Mouse (Mus musculus) megakaryocyte progenitor cell, adult 5-6 weeks (primary cell): ENCODE results near the gene Il17re. TPM values are rescaled to one million over a fixed set of nuclear protein-coding genes. Genes with fewer than 3 reads are reported as not detected.

ENCODE experiments used
- total RNA-seq, 2 experiments: library from RNA; stranded (forward) in 1 of 2; stranded (reverse) in 1 of 2; fragments of 157-497, 149-512 nt in 1 of 2; fragments of 200-1000 nt in 1 of 2; gene quantifications; 2 replicates each; pipeline versions ENCODE4 v1.2.3 to v1.2.4; 2015 to 2017

Gene Il17re
- total RNA-seq, 2 experiments from 2014 or later = 0.21 to 1.2 TPM

Other genes starting within 250 kb of the Il17re start
- 22.7 and 24.3 TPM in 2 replicates for gene Mtmr14, start 220.6 kb upstream of the Il17re start, total RNA-seq (2015)
- gene Mtmr14, start 220.6 kb upstream of the Il17re start, total RNA-seq (2017) = 39.7 and 55.8 TPM in 2 replicates
- gene Cpne9, start 176.2 kb upstream of the Il17re start, total RNA-seq (2015) = 0.49 TPM in 1 of 2 replicates, not detected in the other
- not detected in 2 replicates for gene Cpne9, start 176.2 kb upstream of the Il17re start, total RNA-seq (2017)
- gene Brpf1, start 151.3 kb upstream of the Il17re start, total RNA-seq (2015) = 33.9 and 34.7 TPM in 2 replicates
- 36.6 and 39.0 TPM in 2 replicates for gene Brpf1, start 151.3 kb upstream of the Il17re start, total RNA-seq (2017)
- 12.7 and 13.4 TPM in 2 replicates for gene Ogg1, start 131.5 kb upstream of the Il17re start, total RNA-seq (2015)
- 4.1 and 9.7 TPM in 2 replicates for gene Ogg1, start 131.5 kb upstream of the Il17re start, total RNA-seq (2017)
- gene Camk1, start 114.5 kb upstream of the Il17re start, total RNA-seq (2015) = 10.2 and 15.2 TPM in 2 replicates
- gene Camk1, start 114.5 kb upstream of the Il17re start, total RNA-seq (2017) = 16.6 and 24.3 TPM in 2 replicates
- gene Tada3, start 80.6 kb upstream of the Il17re start, total RNA-seq (2015) = 23.0 and 24.5 TPM in 2 replicates
- gene Tada3, start 80.6 kb upstream of the Il17re start, total RNA-seq (2017) = 11.9 and 13.9 TPM in 2 replicates
- gene Arpc4, start 80.4 kb upstream of the Il17re start, total RNA-seq (2015) = 171 and 208 TPM in 2 replicates
- gene Arpc4, start 80.4 kb upstream of the Il17re start, total RNA-seq (2017) = 306 and 331 TPM in 2 replicates
- gene Ttll3, start 69.2 kb upstream of the Il17re start, total RNA-seq (2015) = 2.5 and 4.3 TPM in 2 replicates
- gene Ttll3, start 69.2 kb upstream of the Il17re start, total RNA-seq (2017) = 2.0 and 2.9 TPM in 2 replicates
- 3.5 and 5.7 TPM in 2 replicates for gene Rpusd3, start 39.1 kb upstream of the Il17re start, total RNA-seq (2015)
- gene Rpusd3, start 39.1 kb upstream of the Il17re start, total RNA-seq (2017) = 9.2 and 11.8 TPM in 2 replicates
- gene Cidec, start 22.7 kb upstream of the Il17re start, total RNA-seq (2015) = not detected in 2 replicates
- not detected in 2 replicates for gene Cidec, start 22.7 kb upstream of the Il17re start, total RNA-seq (2017)
- gene Jagn1, start 15.9 kb upstream of the Il17re start, total RNA-seq (2015) = 76.3 and 85.0 TPM in 2 replicates
- 21.7 and 28.0 TPM in 2 replicates for gene Jagn1, start 15.9 kb upstream of the Il17re start, total RNA-seq (2017)
- not detected in 2 replicates for gene Il17rc, start 12.9 kb downstream of the Il17re start, total RNA-seq (2015)
- not detected in 2 replicates for gene Il17rc, start 12.9 kb downstream of the Il17re start, total RNA-seq (2017)
- gene Creld1, start 24.8 kb downstream of the Il17re start, total RNA-seq (2015) = 5.9 and 6.1 TPM in 2 replicates
- 4.7 and 6.6 TPM in 2 replicates for gene Creld1, start 24.8 kb downstream of the Il17re start, total RNA-seq (2017)
- gene Prrt3, start 43.4 kb downstream of the Il17re start, total RNA-seq (2015) = not detected in 2 replicates
- gene Prrt3, start 43.4 kb downstream of the Il17re start, total RNA-seq (2017) = not detected in 2 replicates
- gene Emc3, start 73.2 kb downstream of the Il17re start, total RNA-seq (2015) = 60.4 and 64.5 TPM in 2 replicates
- gene Emc3, start 73.2 kb downstream of the Il17re start, total RNA-seq (2017) = 31.7 and 34.5 TPM in 2 replicates
- gene Fancd2, start 73.2 kb downstream of the Il17re start, total RNA-seq (2015) = 24.0 and 24.3 TPM in 2 replicates
- gene Fancd2, start 73.2 kb downstream of the Il17re start, total RNA-seq (2017) = 26.6 and 27.4 TPM in 2 replicates
- not detected in 2 replicates for gene Fancd2os, start 142.2 kb downstream of the Il17re start, total RNA-seq (2015)
- gene Fancd2os, start 142.2 kb downstream of the Il17re start, total RNA-seq (2017) = not detected in 2 replicates
- gene Brk1, start 146.3 kb downstream of the Il17re start, total RNA-seq (2015) = 237 and 246 TPM in 2 replicates
- 117 and 131 TPM in 2 replicates for gene Brk1, start 146.3 kb downstream of the Il17re start, total RNA-seq (2017)
- gene Vhl, start 165.5 kb downstream of the Il17re start, total RNA-seq (2015) = 14.1 and 22.7 TPM in 2 replicates
- gene Vhl, start 165.5 kb downstream of the Il17re start, total RNA-seq (2017) = 10.8 and 12.2 TPM in 2 replicates
- gene Irak2, start 180.0 kb downstream of the Il17re start, total RNA-seq (2015) = 4.9 and 10.8 TPM in 2 replicates
- 20.9 and 30.4 TPM in 2 replicates for gene Irak2, start 180.0 kb downstream of the Il17re start, total RNA-seq (2017)
- gene Tatdn2, start 238.6 kb downstream of the Il17re start, total RNA-seq (2015) = 21.3 and 24.4 TPM in 2 replicates
- gene Tatdn2, start 238.6 kb downstream of the Il17re start, total RNA-seq (2017) = 108 and 112 TPM in 2 replicates